Mouse (Mus musculus) bone marrow, adult 2 months (tissue): ENCODE measurements around the gene Rapgef5.

Experiments used
- CTCF ChIP-seq: fragments of 200-500 bp; IDR thresholded peaks from 2 replicates; pipeline ENCODE4 v1.5.1; 2011; ENCODE audit warnings: low read length, control low read depth; ENCODE audit not compliant: control insufficient read depth, insufficient read depth
- POLR2A ChIP-seq: fragments of 200-500 bp; IDR thresholded peaks from 2 replicates; pipeline ENCODE4 v1.6.1; 2011; ENCODE audit warnings: low read depth, mild to moderate bottlenecking, control low read depth, low read length, borderline replicate concordance; ENCODE audit not compliant: control insufficient read depth

- TF ChIP-seq CTCF = no peak
- no peak for TF ChIP-seq POLR2A
These were observed 279.0 kb downstream of the Rapgef5 start for GRCm38 (mm10) chr12:117795303-117795702.
